Mouse (Mus musculus): ENCODE results near the gene Inf2. TPM values are rescaled to one million over a fixed set of nuclear protein-coding genes. Genes with fewer than 3 reads are reported as not detected.
A peak's percentile ranks its signal among the peaks of the same experiment; 100 is the strongest.

The Inf2 gene
- polyA plus RNA-seq, 1 experiment from 2014 or later = 4.3 TPM

GRCm38 (mm10) chr12:112653157-112653824 lies 64.7 kb downstream of the Inf2 start:
- peak; percentile 32; the same call in 1 of the 2 replicates for ATAC-seq (ENCODE audit: insufficient read depth, low FRiP score, low read depth)
- Histone ChIP-seq H3K9me3 (no peaks in the 10 kb centered on the region), H3K4me3 (replicated peaks) (no peak overlapping the region), H3K27ac (no peak overlapping the region), H3K4me2 (no peak overlapping the region), H3K4me1 (peaks cover 10% of the 10 kb centered on the region; the same call in 1 of the 2 replicates), H3K27me3 (replicated peaks) (no peaks in the 10 kb centered on the region), H3K36me3 (peaks cover 65% of the 10 kb centered on the region), H3K9ac (no peak overlapping the region)
- WGBS = 36% methylated on average over 7 of the region's 7 CpGs

- Histone ChIP-seq H3K4me2 (no peak overlapping the region), H3K27me3 (replicated peaks) (no peaks in the 10 kb centered on the region), H3K9ac (no peak overlapping the region), H3K4me3 (replicated peaks) (no peak overlapping the region), H3K9me3 (no peaks in the 10 kb centered on the region), H3K27ac (no peak overlapping the region), H3K36me3 (peaks cover 67% of the 10 kb centered on the region), H3K4me1 (peaks cover 13% of the 10 kb centered on the region; the same call in 1 of the 2 replicates)
- ATAC-seq (ENCODE audit: insufficient read depth, low FRiP score, low read depth) = no peak
- WGBS = 88% methylated on average over 5 of the region's 5 CpGs
Measured at GRCm38 (mm10) chr12:112654076-112654475, 65.5 kb downstream of the Inf2 start.

GRCm38 (mm10) chr12:112658619-112659018 lies 70.0 kb downstream of the Inf2 start:
- 89% methylated on average over 7 of the region's 7 CpGs for WGBS
- ATAC-seq (ENCODE audit: insufficient read depth, low FRiP score, low read depth) = no peak

GRCm38 (mm10) chr12:112659109-112659508 lies 70.5 kb downstream of the Inf2 start:
- ATAC-seq (ENCODE audit: insufficient read depth, low FRiP score, low read depth) = no peak
- H3K9ac ChIP-seq = no peak overlapping the region
- no peaks in the 10 kb centered on the region for H3K27me3 ChIP-seq (replicated peaks)
- no peak overlapping the region for H3K27ac ChIP-seq
- H3K4me1 ChIP-seq = peaks cover 54% of the 10 kb centered on the region
- no peak overlapping the region for H3K4me2 ChIP-seq
- H3K4me3 ChIP-seq (replicated peaks) = no peak overlapping the region
- peaks cover 71% of the 10 kb centered on the region for H3K36me3 ChIP-seq
- 83% methylated on average over 6 of the region's 6 CpGs for WGBS
- no peaks in the 10 kb centered on the region for H3K9me3 ChIP-seq

More at GRCm38 (mm10) chr12:112658619-112659018, 70.0 kb downstream of the Inf2 start:
- Histone ChIP-seq H3K4me1 (peaks cover 52% of the 10 kb centered on the region), H3K36me3 (peaks cover 76% of the 10 kb centered on the region), H3K9me3 (no peaks in the 10 kb centered on the region), H3K4me2 (no peak overlapping the region), H3K27ac (no peak overlapping the region), H3K27me3 (replicated peaks) (no peaks in the 10 kb centered on the region), H3K9ac (no peak overlapping the region), H3K4me3 (replicated peaks) (no peak overlapping the region)

- Histone ChIP-seq H3K4me3 (replicated peaks) (no peak overlapping the region), H3K9ac (no peak overlapping the region), H3K9me3 (no peaks in the 10 kb centered on the region), H3K27me3 (replicated peaks) (no peaks in the 10 kb centered on the region), H3K4me1 (peaks cover 63% of the 10 kb centered on the region), H3K27ac (peak overlapping the region; percentile 90), H3K4me2 (peak overlapping the region; percentile 39), H3K36me3 (peaks cover 57% of the 10 kb centered on the region)
- ATAC-seq (ENCODE audit: insufficient read depth, low FRiP score, low read depth) = peak; percentile 77
- 21% methylated on average over 5 of the region's 5 CpGs for WGBS
Measured at GRCm38 (mm10) chr12:112660576-112661326, 72.2 kb downstream of the Inf2 start.

- Histone ChIP-seq H3K27me3 (replicated peaks) (no peaks in the 10 kb centered on the region), H3K9ac (no peak overlapping the region), H3K9me3 (no peaks in the 10 kb centered on the region), H3K4me3 (replicated peaks) (no peak overlapping the region), H3K36me3 (peaks cover 52% of the 10 kb centered on the region), H3K27ac (peak overlapping the region; percentile 90), H3K4me1 (peaks cover 68% of the 10 kb centered on the region), H3K4me2 (peak overlapping the region; percentile 39)
- ATAC-seq (ENCODE audit: insufficient read depth, low FRiP score, low read depth) = no peak
- WGBS = 73% methylated on average over 3 of the region's 3 CpGs
Measured at GRCm38 (mm10) chr12:112661327-112661605, 72.7 kb downstream of the Inf2 start.

- no peak for ATAC-seq (ENCODE audit: insufficient read depth, low FRiP score, low read depth)
- H3K27me3 ChIP-seq (replicated peaks) = no peaks in the 10 kb centered on the region
- peak overlapping the region; percentile 90 for H3K27ac ChIP-seq
- peaks cover 74% of the 10 kb centered on the region for H3K4me1 ChIP-seq
- peaks cover 47% of the 10 kb centered on the region for H3K36me3 ChIP-seq
- 75% methylated on average over 9 of the region's 9 CpGs for WGBS
- H3K9me3 ChIP-seq = no peaks in the 10 kb centered on the region
- H3K4me2 ChIP-seq = peak overlapping the region; percentile 39; the same call in 1 of the 2 replicates
- no peak overlapping the region for H3K4me3 ChIP-seq (replicated peaks)
- no peak overlapping the region for H3K9ac ChIP-seq
Measured at GRCm38 (mm10) chr12:112661851-112662250, 73.3 kb downstream of the Inf2 start.

- 72% methylated on average over 11 of the region's 11 CpGs for WGBS
- Histone ChIP-seq H3K36me3 (peaks cover 45% of the 10 kb centered on the region), H3K27me3 (replicated peaks) (no peaks in the 10 kb centered on the region), H3K27ac (peak overlapping the region; percentile 90), H3K9me3 (no peaks in the 10 kb centered on the region), H3K4me1 (peaks cover 88% of the 10 kb centered on the region), H3K4me2 (no peak overlapping the region), H3K4me3 (replicated peaks) (no peak overlapping the region), H3K9ac (no peak overlapping the region)
- no peak for ATAC-seq (ENCODE audit: insufficient read depth, low FRiP score, low read depth)
Measured at GRCm38 (mm10) chr12:112663303-112663702, 74.7 kb downstream of the Inf2 start.

GRCm38 (mm10) chr12:112663716-112664115 lies 75.1 kb downstream of the Inf2 start:
- H3K27ac ChIP-seq = peak overlapping the region; percentile 90
- no peaks in the 10 kb centered on the region for H3K9me3 ChIP-seq
- no peak; the same call in 1 of the 2 replicates for ATAC-seq (ENCODE audit: insufficient read depth, low FRiP score, low read depth)
- peaks cover 45% of the 10 kb centered on the region for H3K36me3 ChIP-seq
- H3K4me3 ChIP-seq (replicated peaks) = no peak overlapping the region
- H3K4me1 ChIP-seq = peaks cover 92% of the 10 kb centered on the region
- no peaks in the 10 kb centered on the region for H3K27me3 ChIP-seq (replicated peaks)
- no peak overlapping the region for H3K9ac ChIP-seq
- 73% methylated on average over 12 of the region's 12 CpGs for WGBS
- H3K4me2 ChIP-seq = no peak overlapping the region

GRCm38 (mm10) chr12:112664124-112664523 lies 75.5 kb downstream of the Inf2 start:
- H3K4me1 ChIP-seq = peaks cover 92% of the 10 kb centered on the region
- ATAC-seq (ENCODE audit: insufficient read depth, low FRiP score, low read depth) = no peak
- peaks cover 45% of the 10 kb centered on the region for H3K36me3 ChIP-seq
- no peak overlapping the region for H3K9ac ChIP-seq
- WGBS = 43% methylated on average over 2 of the region's 2 CpGs
- no peaks in the 10 kb centered on the region for H3K27me3 ChIP-seq (replicated peaks)
- no peaks in the 10 kb centered on the region for H3K9me3 ChIP-seq
- H3K4me2 ChIP-seq = no peak overlapping the region
- H3K4me3 ChIP-seq (replicated peaks) = no peak overlapping the region
- H3K27ac ChIP-seq = peak overlapping the region; percentile 90

- Histone ChIP-seq H3K36me3 (peaks cover 45% of the 10 kb centered on the region), H3K9ac (no peak overlapping the region), H3K27me3 (replicated peaks) (no peaks in the 10 kb centered on the region), H3K4me1 (peaks cover 97% of the 10 kb centered on the region), H3K27ac (peak overlapping the region; percentile 70), H3K4me3 (replicated peaks) (no peak overlapping the region), H3K9me3 (no peaks in the 10 kb centered on the region), H3K4me2 (no peak overlapping the region)
- ATAC-seq (ENCODE audit: insufficient read depth, low FRiP score, low read depth) = no peak
- WGBS = 35% methylated on average over 5 of the region's 5 CpGs
Measured at GRCm38 (mm10) chr12:112664656-112665055, 76.1 kb downstream of the Inf2 start.
